Mouse (Mus musculus) frontal cortex, postnatal 36 days (tissue): ENCODE data around the gene Osmr.

ENCODE experiments used
- DNase-seq, 2 experiments: peaks; one replicate each; pipeline ENCODE4 v3.0.0; 2022; ENCODE audit warnings: low spot score in 2 of 2

Gene Osmr

GRCm38 (mm10) chr15:6874601-6875019 is at the start of gene Osmr:
Gene Osmr (minus strand): TSS chr15:6874969.
- no peak for DNase-seq

GRCm38 (mm10) chr15:6919406-6919805 is 44.6 kb upstream of the Osmr start:
- DNase-seq: no peak

GRCm38 (mm10) chr15:6914163-6914562 is 39.4 kb upstream of the Osmr start:
- peak in 1 of 2 experiments; percentile 19 for DNase-seq

GRCm38 (mm10) chr15:6909669-6910068 is 34.9 kb upstream of the Osmr start:
- DNase-seq: peak; percentile 90 to 91

GRCm38 (mm10) chr15:6909084-6909483 is 34.3 kb upstream of the Osmr start:
- DNase-seq: no peak

GRCm38 (mm10) chr15:6908601-6909000 is 33.8 kb upstream of the Osmr start:
- no peak for DNase-seq

GRCm38 (mm10) chr15:6906260-6907047 is 31.7 kb upstream of the Osmr start:
- DNase-seq: no peak

- no peak for DNase-seq
These were observed 31.0 kb upstream of the Osmr start for GRCm38 (mm10) chr15:6905726-6906125.

GRCm38 (mm10) chr15:6903286-6903975 is 28.7 kb upstream of the Osmr start:
- DNase-seq: no peak

- DNase-seq: no peak
These were observed 27.3 kb upstream of the Osmr start for GRCm38 (mm10) chr15:6901982-6902639.

GRCm38 (mm10) chr15:6901236-6901635 is 26.5 kb upstream of the Osmr start:
- no peak for DNase-seq

GRCm38 (mm10) chr15:6884260-6884659 is 9.5 kb upstream of the Osmr start:
- no peak for DNase-seq

- DNase-seq: peak; percentile 43 to 56
These were observed 9.0 kb upstream of the Osmr start for GRCm38 (mm10) chr15:6883816-6884215.

GRCm38 (mm10) chr15:6883091-6883490 is 8.3 kb upstream of the Osmr start:
- no peak for DNase-seq

- peak; percentile 26 to 53 for DNase-seq
These were observed 7.4 kb upstream of the Osmr start for GRCm38 (mm10) chr15:6882180-6882579.

GRCm38 (mm10) chr15:6881211-6881610 is 6.4 kb upstream of the Osmr start:
- no peak for DNase-seq

- no peak for DNase-seq
These were observed 765 bp downstream of the Osmr start for GRCm38 (mm10) chr15:6873807-6874600.

GRCm38 (mm10) chr15:6873154-6873806 is 1.5 kb downstream of the Osmr start:
- DNase-seq: no peak

- no peak for DNase-seq
These were observed 3.0 kb downstream of the Osmr start for GRCm38 (mm10) chr15:6871621-6872359.

- no peak for DNase-seq
These were observed 7.9 kb downstream of the Osmr start for GRCm38 (mm10) chr15:6866888-6867287.

- DNase-seq: no peak
These were observed 12.6 kb downstream of the Osmr start for GRCm38 (mm10) chr15:6862125-6862524.
